Mouse (Mus musculus) cerebellum, adult 9-10 months (tissue): Measurements from ENCODE around the gene Sdc1.

Source experiments
- DNase-seq: peaks from one replicate; pipeline ENCODE4 v3.0.0; 2022

The Sdc1 gene

DNA sequence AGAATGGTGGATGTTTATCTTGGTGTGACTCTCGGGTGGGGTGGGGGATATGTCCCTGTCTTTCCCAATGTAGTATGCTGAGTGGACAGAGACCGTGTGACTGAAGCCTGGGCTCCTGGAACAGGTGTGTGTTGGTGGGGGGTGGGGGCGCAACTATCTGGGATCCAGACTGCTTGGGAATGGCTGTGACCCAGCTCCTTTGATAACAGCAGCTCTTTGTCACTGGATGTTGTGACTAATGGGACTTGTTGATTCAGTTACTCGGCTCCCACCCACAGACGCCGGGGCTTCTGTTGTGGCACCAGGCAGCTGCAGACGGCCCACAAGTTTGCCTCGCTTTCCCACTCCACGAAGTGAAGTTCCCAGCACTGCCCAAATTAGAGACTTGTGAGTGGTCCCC lies 13.1 kb downstream of the Sdc1 start:
- no peak for DNase-seq

DNA sequence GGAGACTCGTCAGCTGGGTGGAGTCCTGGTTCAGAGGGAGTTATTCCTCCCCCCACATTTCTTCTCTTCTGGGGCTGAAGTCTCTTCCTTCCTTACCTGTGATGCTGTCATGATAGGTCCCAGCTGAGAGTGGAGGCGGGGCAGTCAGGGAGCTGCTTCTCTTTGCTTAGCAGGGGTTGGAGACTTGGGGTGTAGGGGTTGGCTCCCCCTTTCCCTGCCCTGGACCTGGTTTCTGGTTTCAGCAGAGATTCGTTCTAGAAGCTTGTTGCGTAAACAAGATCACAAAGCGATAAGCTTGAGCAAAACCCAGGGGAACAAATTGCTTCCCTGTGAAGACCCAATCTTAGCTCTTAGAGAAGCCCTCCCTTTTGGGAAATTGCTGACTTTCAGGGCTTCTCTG lies 15.4 kb downstream of the Sdc1 start:
- DNase-seq, result no peak

DNA sequence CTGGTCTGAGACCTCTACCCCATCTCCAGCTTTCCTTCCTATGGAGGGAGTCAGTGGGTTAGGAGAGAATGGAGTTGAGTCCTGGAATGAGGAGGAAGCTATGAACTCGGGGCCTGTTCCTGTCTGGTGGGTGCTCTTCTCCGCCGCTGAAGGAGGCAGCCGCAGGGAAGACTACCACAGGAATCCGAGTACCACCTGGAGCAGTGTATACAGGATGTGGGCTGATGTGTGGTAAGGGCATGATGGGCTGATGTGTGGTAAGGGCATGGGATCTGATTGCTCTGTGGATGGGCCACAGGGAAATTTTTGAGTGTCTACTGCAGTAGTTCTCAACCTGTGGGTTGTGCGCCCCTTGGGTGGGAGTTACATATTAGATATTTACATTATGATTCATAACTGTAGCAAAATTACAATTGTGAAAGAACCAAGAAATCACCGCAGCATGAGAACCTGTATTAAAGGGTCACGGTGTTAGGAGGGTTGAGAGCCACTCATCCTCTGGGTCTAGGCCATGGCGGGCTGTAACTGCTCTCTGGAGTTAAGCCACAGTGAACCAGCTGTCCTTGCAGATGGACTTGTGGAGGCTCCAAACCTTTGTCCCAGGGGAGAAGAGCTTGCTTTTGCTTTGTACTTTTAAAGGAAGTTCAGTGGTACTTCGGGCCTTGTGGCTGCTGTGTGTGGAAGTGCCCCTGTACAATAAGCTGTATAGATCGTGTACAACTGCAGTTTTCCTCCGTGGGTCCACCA lies 16.0 kb downstream of the Sdc1 start:
- DNase-seq, result no peak

GRCm38 (mm10) chr12:8788469-8788868 lies 17.3 kb downstream of the Sdc1 start:
- no peak for DNase-seq

DNA sequence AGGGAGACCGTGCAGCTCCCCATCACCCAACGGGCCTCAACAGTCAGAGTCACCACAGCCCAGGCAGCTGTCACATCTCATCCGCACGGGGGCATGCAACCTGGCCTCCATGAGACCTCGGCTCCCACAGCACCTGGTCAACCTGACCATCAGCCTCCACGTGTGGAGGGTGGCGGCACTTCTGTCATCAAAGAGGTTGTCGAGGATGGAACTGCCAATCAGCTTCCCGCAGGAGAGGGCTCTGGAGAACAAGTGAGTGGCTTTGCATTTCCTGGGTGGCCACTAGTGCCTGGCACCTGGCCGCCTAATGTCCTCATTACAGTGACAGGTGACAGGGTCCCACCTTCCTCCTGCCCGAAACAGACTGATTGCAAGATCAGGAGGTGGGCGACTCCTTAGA lies 19.5 kb downstream of the Sdc1 start:
- DNase-seq, result no peak

DNA sequence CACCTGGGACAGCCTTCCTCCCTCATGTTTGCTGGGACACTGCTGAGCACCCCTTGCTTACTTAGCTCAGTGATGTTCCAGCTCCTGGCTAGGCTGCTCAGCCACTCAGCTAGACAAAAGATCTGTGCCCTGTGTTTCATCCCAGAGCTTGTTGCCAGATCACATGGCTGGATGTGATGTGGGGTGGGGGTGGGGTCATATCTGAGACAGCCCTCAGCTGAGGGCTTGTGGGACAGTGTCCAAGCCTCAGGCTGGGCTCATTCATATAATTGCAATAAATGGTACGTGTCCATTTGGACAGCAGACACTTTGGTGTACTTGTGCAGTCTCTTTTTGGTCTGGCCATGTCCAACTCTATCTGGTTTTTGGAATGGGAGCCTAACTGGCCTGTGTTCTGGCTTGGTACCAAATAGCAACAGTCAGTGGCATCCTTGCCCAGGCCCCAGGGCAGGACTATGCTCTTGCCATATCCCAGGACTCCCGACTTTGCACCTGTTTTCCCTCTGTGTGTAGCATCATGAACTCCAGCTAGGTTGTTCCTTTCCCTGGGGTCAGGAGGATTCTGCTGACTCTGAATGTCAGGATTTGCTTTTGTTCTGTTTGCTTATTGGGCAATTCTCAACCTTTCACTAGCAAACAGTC lies 22.4 kb downstream of the Sdc1 start:
- peak; percentile 74 for DNase-seq

DNA sequence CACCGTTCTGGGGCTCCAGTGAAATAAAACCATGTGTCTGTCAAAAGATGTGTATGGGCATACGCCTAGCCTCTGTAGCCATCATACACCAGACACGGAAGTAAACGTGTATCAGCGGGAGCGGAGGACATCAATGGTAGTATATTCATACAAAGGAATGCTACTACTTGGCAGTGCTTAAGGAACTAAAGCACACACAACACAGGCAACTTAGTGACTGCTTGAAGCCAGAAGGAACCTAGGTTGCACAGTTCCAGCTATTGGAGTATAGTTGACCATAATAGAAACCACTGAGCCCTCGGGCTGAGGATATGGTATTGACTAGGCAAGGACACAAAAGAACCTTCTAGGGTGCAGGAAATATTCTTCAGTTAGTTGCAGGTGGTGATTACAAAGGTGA lies 26.8 kb downstream of the Sdc1 start:
- no peak for DNase-seq

DNA sequence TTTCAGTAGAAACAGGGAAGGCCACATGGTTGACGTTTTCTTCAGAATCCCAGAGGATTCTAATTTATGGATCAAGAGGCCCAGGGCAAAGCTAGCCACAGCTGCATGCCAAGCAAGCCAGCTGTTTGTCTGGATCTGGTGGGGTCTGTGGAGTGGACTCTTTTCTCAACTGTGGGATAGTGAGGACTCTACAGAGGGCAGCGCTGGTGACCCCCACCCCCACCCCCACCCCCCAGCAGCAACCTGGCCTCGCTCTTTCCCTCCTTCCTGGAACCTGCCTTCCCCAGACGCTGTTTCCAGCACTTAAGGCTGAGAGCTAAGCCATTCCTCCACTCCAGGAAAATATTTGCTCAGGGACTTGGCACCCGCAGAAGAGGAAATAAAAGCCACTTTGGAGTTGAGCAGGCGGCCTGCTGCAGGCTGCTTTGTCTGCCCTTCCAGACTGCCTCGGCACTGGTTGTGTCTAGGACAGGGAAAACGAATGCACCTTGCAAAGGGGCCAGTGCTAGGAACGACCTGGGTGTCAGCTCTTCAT lies 27.4 kb downstream of the Sdc1 start:
- DNase-seq, result no peak

DNA sequence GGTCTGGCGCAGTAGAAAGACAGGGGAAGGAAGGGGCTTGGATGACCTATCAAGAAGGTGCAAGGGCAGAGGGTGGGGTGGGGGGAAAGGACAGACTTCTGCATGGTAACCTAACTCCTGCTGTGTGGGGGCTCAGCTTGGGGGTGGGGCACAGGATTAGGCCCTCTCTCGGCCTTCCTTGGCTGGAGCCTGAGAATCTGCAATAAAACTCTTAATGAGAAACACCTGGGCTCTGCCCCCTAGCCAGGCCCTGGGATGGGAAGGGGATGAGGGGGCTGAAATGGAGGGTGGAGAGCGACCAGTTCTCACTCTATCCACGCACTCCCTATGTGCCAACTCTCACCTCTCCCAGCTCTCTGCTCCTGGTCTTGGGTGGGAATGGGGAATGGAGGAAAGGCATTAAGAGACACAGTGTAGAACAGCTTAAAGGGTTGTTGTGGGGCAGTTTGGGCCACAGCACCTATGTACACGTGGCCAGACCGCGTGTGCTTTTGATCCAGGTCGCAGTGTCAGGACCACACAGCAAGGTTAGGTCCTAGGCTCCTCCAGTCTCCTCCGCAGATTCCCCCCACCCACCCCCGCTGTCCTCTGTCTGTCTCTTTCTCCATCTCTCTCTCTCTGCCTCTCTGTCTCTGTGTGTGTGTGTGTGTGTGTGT lies 32.4 kb downstream of the Sdc1 start:
- DNase-seq, result no peak

GRCm38 (mm10) chr12:8804077-8804456 lies 32.9 kb downstream of the Sdc1 start:
- no peak for DNase-seq

DNA sequence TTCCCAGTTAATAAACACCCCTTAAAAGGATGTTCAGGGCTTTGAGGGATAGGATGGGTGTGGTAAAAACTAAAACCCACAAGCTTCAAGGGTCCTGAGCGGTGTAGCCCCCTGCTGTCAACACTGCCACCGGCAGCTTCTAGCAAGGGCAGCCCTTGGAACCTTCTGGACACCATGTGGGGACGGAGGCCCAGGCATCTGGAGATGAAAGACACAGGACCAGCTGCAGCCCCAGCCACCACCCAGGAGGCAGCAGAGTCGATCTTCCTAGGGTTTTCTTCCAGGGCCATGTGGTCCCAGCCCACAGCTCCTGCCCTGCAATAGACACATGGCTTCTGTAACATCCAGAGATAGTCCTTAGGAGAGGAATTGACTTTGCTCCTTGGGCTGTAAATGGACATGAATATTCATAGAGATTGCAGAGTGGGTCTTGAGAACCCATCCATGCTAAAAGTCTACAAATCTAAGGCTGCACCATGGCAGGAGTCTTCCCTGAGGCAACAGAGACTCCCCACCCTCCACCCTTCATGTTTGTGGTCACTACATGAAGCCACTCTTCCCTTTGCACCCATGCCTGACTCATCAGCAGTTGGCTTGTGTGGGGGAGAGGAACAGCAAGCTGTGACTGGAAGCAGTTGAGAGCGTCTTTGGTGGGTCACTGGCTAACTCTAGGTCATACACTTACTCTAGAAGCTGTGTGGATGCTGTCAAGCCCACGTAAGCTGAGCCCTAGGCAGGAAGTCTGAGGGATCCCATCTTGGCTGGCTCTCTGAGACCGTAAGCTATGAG lies 34.0 kb downstream of the Sdc1 start:
- DNase-seq, result no peak

DNA sequence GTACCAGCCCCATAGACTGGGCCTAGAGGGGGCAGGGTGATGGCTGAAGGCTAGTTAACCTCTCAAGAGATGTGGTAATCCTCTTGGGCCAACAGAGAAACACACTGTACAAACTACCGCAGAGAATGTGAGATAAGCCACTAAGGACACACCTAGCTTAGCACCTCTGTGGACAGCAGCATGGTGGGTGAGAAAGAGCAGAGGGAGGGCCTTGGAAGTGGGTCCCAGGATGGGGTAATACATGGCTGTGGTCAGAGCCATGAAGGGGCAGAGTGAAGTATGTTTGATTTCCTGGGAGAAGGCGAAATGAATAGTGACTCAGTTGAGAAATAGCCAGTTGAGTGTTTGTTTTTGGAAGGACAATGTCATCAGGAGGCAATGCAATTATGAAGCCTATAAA lies 38.0 kb downstream of the Sdc1 start:
- no peak for DNase-seq

DNA sequence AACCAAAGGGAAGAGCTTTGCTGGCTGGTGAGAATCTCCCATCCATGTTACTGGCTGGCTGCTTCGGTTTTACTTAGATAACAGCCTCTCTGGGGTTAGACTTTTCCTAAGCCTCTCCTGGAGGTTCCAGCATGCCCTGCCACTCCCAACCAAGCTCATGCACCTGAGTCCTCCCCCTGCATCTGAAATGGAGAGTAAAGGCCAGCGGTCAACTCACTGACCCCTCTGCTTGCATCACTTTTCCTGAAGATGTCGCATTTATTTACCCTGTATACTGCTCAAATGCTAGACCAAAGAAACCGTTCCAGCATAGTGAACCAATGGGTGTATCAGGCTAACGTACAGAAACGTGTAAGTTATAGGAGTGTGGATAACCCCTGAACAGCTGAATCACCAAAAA lies 38.5 kb downstream of the Sdc1 start:
- no peak for DNase-seq

DNA sequence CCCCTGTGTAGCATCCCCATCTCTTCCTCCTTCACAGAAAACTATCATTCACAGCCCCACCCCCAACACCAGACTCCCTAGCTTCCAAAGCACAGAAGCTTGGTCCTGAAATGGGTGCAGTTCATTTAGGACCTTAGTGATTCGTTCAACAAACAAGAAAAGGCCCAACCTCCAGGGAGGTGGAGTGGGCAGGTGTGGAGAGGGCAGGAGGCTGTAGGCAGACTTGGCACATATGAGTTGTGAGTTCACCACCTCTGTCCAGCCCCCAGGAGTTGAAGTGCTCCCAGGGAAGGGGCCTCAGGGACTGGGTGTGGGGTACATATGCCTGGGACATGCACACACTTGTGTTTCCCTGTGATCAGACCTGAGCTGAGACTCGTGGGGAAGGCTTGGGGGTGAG lies 39.8 kb downstream of the Sdc1 start:
- DNase-seq, result no peak

DNA sequence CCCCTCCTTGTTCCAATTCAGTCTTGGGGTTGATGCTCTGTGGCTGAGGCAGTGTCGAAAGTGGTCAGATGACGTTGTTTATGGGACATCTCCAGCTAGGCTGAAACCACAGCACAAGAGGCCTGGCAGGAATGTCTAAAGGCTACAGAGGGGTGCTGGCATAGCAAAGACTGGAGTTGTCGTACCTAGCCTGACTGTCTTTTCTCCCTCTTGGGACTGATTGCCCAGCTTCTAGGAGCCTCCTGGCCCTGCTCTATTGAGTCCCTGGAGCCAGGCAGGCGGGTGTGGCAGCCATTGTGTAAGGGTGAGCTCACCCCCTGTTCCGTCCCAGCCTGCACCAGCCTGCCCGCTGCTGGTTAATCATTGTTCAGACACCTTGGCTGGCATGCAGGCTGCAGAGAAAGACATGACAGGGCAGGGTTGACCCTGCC lies 40.3 kb downstream of the Sdc1 start:
- DNase-seq, result no peak

GRCm38 (mm10) chr12:8811894-8812560 lies 40.9 kb downstream of the Sdc1 start:
- DNase-seq, result no peak

DNA sequence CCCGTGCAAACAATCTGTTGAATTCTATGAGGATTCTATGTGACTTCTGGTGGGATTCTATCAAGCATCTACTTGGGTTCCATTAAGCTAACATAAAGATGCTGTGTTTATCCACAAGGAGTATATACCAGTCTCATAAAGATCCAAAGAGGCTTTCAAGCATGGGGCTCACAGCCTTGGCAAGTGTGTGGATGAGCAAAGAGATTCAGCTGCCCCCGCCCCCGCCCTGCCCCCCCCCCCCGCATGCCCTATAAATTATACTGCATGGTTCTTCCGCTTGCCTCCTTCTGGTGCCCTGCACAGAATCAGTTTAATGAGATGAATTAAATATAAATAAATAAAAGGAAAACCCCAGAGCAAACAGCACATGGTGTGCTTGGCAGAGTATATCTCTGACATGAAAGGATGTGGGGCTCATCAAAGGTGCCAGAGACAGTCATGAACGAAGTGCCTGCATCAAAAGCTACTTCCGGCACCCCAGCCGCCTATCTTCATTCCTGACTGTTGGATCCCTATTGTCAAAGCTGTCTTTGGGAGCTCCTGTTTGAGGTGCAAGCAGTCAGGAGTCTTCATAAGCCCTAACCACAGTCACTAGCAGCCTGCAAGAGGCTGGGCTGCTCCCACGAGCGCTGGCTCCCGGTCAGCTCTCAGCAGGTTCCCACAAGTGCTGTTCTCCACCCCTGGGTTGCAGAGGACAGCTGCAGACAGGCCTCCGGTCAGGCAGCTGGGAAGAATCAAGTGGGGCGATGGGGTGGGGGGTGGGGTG lies 46.5 kb downstream of the Sdc1 start:
- no peak for DNase-seq

- no peak for DNase-seq
Observed at GRCm38 (mm10) chr12:8818233-8818672, 47.1 kb downstream of the Sdc1 start.

DNA sequence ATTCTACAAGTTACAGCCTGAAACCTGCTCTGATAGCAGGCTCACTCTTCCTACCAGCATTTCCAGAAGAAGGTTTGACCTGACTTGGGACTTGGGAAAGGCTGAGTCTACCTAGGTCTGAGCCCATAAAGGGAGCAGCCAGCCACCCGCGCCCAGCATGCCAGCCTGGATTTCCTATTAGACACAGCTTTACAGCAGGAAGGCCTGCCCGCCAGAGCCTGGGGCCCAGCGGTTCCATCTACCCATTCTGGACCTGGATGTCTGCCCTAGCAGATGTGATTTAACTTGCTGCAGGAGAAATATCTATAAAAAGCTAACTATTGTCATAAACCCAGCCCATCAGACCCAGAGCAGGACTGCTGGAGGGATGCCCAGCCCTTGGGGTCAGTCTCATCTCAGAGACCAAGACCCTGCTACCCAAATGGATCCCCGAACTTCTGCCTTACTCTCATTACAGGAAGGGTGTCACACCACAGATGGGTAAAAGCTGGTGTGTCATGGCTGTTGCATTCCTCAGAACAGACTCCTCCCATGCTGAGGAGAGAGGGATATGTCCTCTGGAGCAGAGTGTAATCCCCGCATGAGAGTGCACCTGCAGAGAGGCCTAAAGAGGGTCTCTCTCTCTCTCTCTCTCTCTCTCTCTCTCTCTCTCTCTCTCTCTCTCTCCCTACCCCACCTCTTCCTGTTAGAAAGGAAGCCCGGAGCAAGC lies 54.0 kb downstream of the Sdc1 start:
- DNase-seq, result no peak

GRCm38 (mm10) chr12:8827014-8827715 lies 56.0 kb downstream of the Sdc1 start:
- DNase-seq, result no peak
